Mouse (Mus musculus) left cerebral cortex, adult 2 months (tissue): Measurements from ENCODE around the gene Abhd12. TPM values are rescaled to one million over a fixed set of nuclear protein-coding genes. Genes with fewer than 3 reads are reported as not detected.

ENCODE experiments used
- DNase-seq, 2 experiments: peaks; one replicate each; pipeline ENCODE4 v3.0.0; 2021 to 2022; ENCODE audit warnings: low spot score in 2 of 2, mixed read lengths in 1 of 2; ENCODE audit errors: extremely low spot score in 1 of 2
- H3K27ac ChIP-seq: fragments of 200-600 bp; 2 replicates; pipeline ENCODE4 v1.8.1; 2022
- H3K4me3 ChIP-seq: fragments of 200-600 bp; 2 replicates; pipeline ENCODE4 v1.8.1; 2022
- CTCF ChIP-seq: fragments of 200-600 bp; IDR thresholded peaks from 2 replicates; pipeline ENCODE4 v1.8.1; 2022; ENCODE audit warnings: antibody characterized with exemption, mild to moderate bottlenecking, moderate library complexity
- intact Hi-C: fragments of 180-260 bp; cut with DNase I; formaldehyde crosslinking; loops from one replicate; pipeline ENCODE4 v1.15.1; 2025
- total RNA-seq, 2 experiments: library from RNA; stranded (reverse); gene quantifications; 2 replicates each; pipeline ENCODE4 v1.2.3; 2021

The Abhd12 gene
- total RNA-seq, 2 experiments from 2014 or later = 298 to 305 TPM

GRCm38 (mm10) chr2:150820720-150821119 lies 83.8 kb downstream of the Abhd12 start:
- Histone ChIP-seq H3K27ac (no peak overlapping the region), H3K4me3 (no peak overlapping the region)
- DNase-seq = no peak
- intact Hi-C loops = no loop called here
- no peak for TF ChIP-seq CTCF

GRCm38 (mm10) chr2:150818742-150819141 lies 85.8 kb downstream of the Abhd12 start:
- H3K27ac ChIP-seq = no peak overlapping the region
- no peak overlapping the region for H3K4me3 ChIP-seq
- no peak for TF ChIP-seq CTCF
- intact Hi-C loops = no loop called here
- DNase-seq = no peak

GRCm38 (mm10) chr2:150816676-150817402 lies 87.7 kb downstream of the Abhd12 start:
- intact Hi-C loops = no loop called here
- Histone ChIP-seq H3K4me3 (no peak overlapping the region), H3K27ac (no peak overlapping the region)
- no peak for DNase-seq
- TF ChIP-seq CTCF = no peak

GRCm38 (mm10) chr2:150812816-150813215 lies 91.7 kb downstream of the Abhd12 start:
- no peak overlapping the region for H3K27ac ChIP-seq
- no peak overlapping the region for H3K4me3 ChIP-seq
- no peak for TF ChIP-seq CTCF
- intact Hi-C loops = no loop called here
- DNase-seq = no peak

GRCm38 (mm10) chr2:150810603-150811002 lies 93.9 kb downstream of the Abhd12 start:
- intact Hi-C loops = no loop called here
- H3K27ac ChIP-seq = no peak overlapping the region
- TF ChIP-seq CTCF = no peak
- DNase-seq = no peak
- no peak overlapping the region for H3K4me3 ChIP-seq

GRCm38 (mm10) chr2:150808812-150809211 lies 95.7 kb downstream of the Abhd12 start:
- DNase-seq = no peak
- H3K4me3 ChIP-seq = no peak overlapping the region
- TF ChIP-seq CTCF = no peak
- intact Hi-C loops = loop anchor here (5.0 kb wide), 1 partner anchor 193 kb away; no protein-coding TSS in a partner anchor
- no peak overlapping the region for H3K27ac ChIP-seq

- H3K27ac ChIP-seq = no peak overlapping the region
- no peak for DNase-seq
- no peak for TF ChIP-seq CTCF
- H3K4me3 ChIP-seq = no peak overlapping the region
- intact Hi-C loops = loop anchor here (5.0 kb wide), 1 partner anchor 194 kb away; no protein-coding TSS in a partner anchor
Observed at GRCm38 (mm10) chr2:150808381-150808780, 96.2 kb downstream of the Abhd12 start.

- Histone ChIP-seq H3K4me3 (no peak overlapping the region), H3K27ac (no peak overlapping the region)
- intact Hi-C loops = no loop called here
- DNase-seq = no peak
- peak; percentile 60 for TF ChIP-seq CTCF
Observed at GRCm38 (mm10) chr2:150803035-150803434, 101.5 kb downstream of the Abhd12 start.

- intact Hi-C loops = no loop called here
- no peak for DNase-seq
- TF ChIP-seq CTCF = no peak
- H3K27ac ChIP-seq = no peak overlapping the region
- no peak overlapping the region for H3K4me3 ChIP-seq
Observed at GRCm38 (mm10) chr2:150800616-150801015, 103.9 kb downstream of the Abhd12 start.

GRCm38 (mm10) chr2:150798084-150798483 lies 106.5 kb downstream of the Abhd12 start:
- Histone ChIP-seq H3K4me3 (no peak overlapping the region), H3K27ac (no peak overlapping the region)
- intact Hi-C loops = loop anchor here (5.0 kb wide), 1 partner anchor 191 kb away; the partner anchor contains the start of gene Apmap
- TF ChIP-seq CTCF = no peak
- DNase-seq = no peak

GRCm38 (mm10) chr2:150793320-150793719 lies 111.2 kb downstream of the Abhd12 start:
- no peak for DNase-seq
- no peak for TF ChIP-seq CTCF
- no peak overlapping the region for H3K4me3 ChIP-seq
- H3K27ac ChIP-seq = no peak overlapping the region
- intact Hi-C loops = no loop called here

- peak; percentile 61 to 72 for DNase-seq
- intact Hi-C loops = loop anchor here (5.0 kb wide), 1 partner anchor 112 kb away; no protein-coding TSS in a partner anchor
- peak overlapping the region; percentile 68 for H3K27ac ChIP-seq
- TF ChIP-seq CTCF = peak; percentile 31
- peak overlapping the region; percentile 82 for H3K4me3 ChIP-seq
Observed at GRCm38 (mm10) chr2:150788768-150789550, 115.6 kb downstream of the Abhd12 start.
